18 mouse cellular contexts compared by ENCODE assay signal in genomic region chr1:131989476-131989875, GRCm38 (mm10). TPM values are rescaled to one million over a fixed set of nuclear protein-coding genes. Genes with fewer than 3 reads are reported as not detected.
"Had no signal": no experiment of that assay in that cellular context is flagged by ENCODE, and none has a peak within 500 bp of the region (broad histone marks: within the 10 kb centered on the region; RNA-seq: fewer than 3 reads in every experiment).

No protein-coding gene starts in this region.

- H3K4me1 ChIP-seq: lung, embryonic 15.5 days; midbrain, embryonic 13.5 days; midbrain, embryonic 15.5 days; neural tube, embryonic 12.5 days had no signal

- DNase-seq: lung, adult 2 months; lung, postnatal 14 days; lung, postnatal 36 days; right cerebral cortex, postnatal 14 days; spleen, adult 18-20 months; thymus, adult 18-20 months; thymus, postnatal 25 days; thymus, postnatal 4 days had no signal

- H3K9ac ChIP-seq: lung, embryonic 15.5 days; midbrain, embryonic 13.5 days; midbrain, embryonic 15.5 days; neural tube, embryonic 12.5 days had no signal

- H3K27me3 ChIP-seq: lung, embryonic 15.5 days; midbrain, embryonic 13.5 days; midbrain, embryonic 15.5 days; neural tube, embryonic 12.5 days had no signal

- H3K36me3 ChIP-seq: lung, embryonic 15.5 days; midbrain, embryonic 13.5 days; midbrain, embryonic 15.5 days; neural tube, embryonic 12.5 days had no signal

- H3K4me2 ChIP-seq: lung, embryonic 15.5 days; midbrain, embryonic 11.5 days; midbrain, embryonic 13.5 days; midbrain, embryonic 15.5 days; neural tube, embryonic 12.5 days had no signal

- H3K27ac ChIP-seq: lung, embryonic 15.5 days; macrophage; midbrain, embryonic 13.5 days; midbrain, embryonic 15.5 days; neural tube, embryonic 12.5 days had no signal

- H3K4me3 ChIP-seq: lung, embryonic 15.5 days; megakaryocyte, embryonic 14.5 days; midbrain, embryonic 13.5 days; midbrain, embryonic 15.5 days; neural tube, embryonic 12.5 days had no signal

- ATAC-seq: lung, postnatal 0 days; midbrain, embryonic 13.5 days; midbrain, embryonic 15.5 days had no signal

- H3K9me3 ChIP-seq: lung, embryonic 15.5 days; megakaryocyte, embryonic 14.5 days; midbrain, embryonic 13.5 days; midbrain, embryonic 15.5 days; neural tube, embryonic 12.5 days had no signal

RNA-seq across cellular contexts. Expression of gene Slc45a3, which starts 26.7 kb away (rescaled TPM):
- total RNA-seq: monocyte, adult 5-6 weeks; neutrophil, adult 5-6 weeks had no signal
